Mouse (Mus musculus): ENCODE measurements around the gene Gm8094. TPM values are rescaled to one million over a fixed set of nuclear protein-coding genes. Genes with fewer than 3 reads are reported as not detected.
"Not testable (repeated sequence)": the region's sequence is repeated elsewhere in the genome, so short reads cannot be mapped to it uniquely, and the experiment has no call there.

Gm8094 gene
- total RNA-seq (2021), result not detected

DNA sequence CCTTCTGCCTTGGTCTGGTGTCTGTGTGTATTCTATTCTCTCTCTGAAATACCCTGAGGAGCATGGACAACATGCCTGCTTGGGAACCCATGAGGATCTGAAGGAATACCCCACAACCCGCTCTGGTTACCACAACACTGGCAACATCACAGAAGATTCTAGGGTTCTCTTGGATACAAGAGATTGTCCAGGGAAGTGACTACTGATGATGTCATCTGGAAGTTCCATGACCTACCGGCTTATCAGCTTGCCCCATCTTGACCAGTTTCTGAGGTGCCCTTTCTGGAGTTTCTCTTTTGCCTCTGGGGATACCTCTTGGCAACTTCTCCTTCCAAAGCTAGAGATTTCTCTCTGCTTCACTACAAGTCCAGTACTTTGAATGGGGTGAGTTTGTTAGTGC is at the start of gene Gm8094:
TSS of gene Gm8094 (minus strand) at position 101 of the 400 bp plus-strand sequence.
- DNase-seq; intact Hi-C loops (cut with DNase I): not testable (repeated sequence)

DNA sequence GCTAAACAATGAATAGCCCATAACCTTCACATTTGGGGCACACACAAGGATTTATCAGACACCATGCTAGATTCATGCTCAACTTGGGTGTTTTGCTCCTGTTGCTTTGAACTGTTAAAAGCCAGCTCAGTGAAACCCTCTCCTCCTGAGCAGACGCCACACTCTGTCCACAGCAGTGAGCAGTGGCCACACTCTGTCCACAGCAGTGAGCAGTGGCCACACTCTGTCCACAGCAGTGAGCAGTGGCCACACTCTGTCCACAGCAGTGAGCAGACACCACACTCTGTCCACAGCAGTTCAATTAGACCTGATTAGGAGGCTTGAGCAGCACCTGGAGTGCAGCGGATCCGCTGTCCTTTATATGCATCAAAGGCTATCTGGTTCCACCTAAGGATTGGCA is 43.2 kb upstream of the Gm8094 start:
- intact Hi-C loops (cut with DNase I); DNase-seq: not testable (repeated sequence)

DNA sequence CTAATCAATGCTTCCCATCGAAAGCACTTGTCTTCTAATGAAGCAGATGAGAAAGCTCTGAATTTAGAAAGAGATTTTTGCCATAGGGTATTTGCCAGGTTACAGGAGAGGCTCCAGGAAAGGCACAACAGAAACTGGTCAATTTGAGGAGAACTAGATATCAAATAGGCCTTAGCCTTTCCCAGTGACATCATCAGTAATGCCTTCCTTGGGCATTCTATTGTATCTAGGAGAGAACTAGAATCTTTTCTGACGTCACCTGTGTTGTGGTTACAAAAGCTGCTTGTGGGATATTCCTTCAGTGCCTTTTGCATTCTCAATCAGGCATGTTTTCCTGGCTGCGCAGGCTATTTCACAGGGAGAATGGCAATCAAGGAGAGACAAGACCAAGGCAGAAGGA is 23.9 kb upstream of the Gm8094 start, which contains the start of gene Gm8104:
TSS of gene Gm8104 (plus strand) at position 301 of the 400 bp plus-strand sequence.
- DNase-seq; intact Hi-C loops (cut with DNase I): not testable (repeated sequence)

DNA sequence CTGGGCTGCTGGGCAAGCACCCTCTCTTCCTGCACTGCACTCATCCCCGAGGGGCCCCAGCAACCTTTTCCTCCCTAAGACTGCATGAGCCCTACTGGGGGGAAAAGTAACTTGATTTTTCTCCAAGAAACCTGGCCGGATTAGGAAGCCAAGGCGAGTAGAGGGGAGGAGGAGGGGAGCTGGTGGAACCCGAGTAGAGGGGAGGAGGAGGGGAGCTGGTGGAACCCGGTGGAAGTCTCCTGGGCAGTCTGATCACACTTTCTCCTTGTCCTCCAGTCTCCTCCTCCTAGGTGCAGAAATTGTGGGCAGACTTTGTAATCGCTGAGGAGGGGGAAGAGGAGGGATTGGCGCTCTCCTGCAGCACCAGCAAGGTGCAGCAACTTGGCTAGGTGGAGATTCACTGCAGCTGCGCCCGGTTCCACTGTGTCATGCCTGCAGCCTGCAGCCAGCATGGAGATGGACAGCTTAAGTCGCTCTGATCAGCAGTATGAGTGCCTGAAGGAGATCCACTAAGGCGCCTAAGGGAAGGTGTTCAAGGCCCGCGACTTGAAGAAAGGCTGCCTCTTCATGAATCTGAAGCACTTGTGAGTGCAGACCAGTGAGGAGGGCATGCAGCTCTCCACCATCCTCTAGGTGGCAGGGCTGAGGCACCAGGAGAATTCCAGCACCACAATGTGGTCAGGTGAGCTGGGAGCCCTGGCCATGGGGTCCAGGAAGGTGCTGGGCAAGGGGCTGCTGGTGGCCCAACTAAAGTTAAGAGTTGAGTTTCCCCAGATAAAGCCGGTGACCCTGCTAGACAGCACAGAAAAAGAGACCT is 12.9 kb upstream of the Gm8094 start:
- intact Hi-C loops (cut with DNase I), result not testable (repeated sequence)

DNA sequence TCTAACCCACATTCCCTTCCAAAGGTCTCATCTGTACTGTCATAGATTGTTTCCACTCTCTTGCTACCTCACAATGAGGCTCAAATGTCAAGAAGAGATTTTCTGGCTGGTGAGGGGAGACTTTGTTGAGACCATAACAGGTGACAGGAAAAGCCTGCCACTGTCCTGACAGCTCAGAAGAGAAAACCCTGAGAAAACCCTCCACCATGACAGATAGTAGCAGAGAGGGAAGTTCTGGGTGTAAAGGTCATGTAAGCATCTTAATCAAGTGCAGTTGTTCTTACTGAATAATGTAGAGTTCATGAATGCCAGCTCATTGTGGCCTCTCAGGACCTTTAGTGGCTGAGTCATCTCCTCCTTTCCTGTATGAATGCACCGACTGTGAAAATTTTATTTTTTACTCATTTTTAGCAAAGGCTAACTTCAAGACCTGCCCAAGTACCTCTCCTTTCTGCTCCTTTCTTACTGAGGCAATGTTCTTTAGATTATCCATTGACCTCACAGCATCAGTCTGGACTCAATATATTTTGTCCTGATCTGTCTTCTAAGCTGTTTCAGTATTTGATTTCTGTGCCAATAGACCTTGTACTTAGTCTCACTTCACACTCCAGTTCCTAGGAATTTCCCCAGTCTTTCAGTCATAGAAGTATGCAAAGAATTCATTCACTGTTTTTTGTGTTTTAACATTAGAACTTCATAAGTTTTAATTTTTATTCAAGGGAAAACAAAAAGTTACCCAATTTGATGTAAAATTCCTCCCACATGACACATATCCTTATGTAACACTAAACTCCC is 8.7 kb upstream of the Gm8094 start:
- DNase-seq; intact Hi-C loops (cut with DNase I): not testable (repeated sequence)

More for the DNA sequence above, 12.9 kb upstream of the Gm8094 start:
- not testable (repeated sequence) for DNase-seq

DNA sequence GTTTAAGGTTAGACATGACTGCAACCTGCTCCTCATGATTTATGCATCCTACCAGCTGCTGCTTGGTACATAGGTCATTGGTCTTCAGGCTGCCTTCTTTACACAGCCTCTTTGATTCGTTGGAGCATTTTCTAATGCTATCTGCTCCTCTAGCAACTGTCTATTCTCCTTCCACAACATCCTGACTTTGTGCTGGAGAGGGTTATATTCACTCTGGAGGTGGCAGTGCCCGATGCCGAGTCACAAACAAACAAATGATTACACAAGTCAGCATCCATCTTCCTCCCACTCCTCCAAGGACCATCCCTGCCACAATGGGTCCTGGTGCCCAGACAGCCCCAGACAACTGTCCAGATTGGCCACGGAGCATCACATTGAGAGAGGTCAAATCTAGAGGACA is 16.3 kb downstream of the Gm8094 start:
- intact Hi-C loops (cut with DNase I); DNase-seq: not testable (repeated sequence)

DNA sequence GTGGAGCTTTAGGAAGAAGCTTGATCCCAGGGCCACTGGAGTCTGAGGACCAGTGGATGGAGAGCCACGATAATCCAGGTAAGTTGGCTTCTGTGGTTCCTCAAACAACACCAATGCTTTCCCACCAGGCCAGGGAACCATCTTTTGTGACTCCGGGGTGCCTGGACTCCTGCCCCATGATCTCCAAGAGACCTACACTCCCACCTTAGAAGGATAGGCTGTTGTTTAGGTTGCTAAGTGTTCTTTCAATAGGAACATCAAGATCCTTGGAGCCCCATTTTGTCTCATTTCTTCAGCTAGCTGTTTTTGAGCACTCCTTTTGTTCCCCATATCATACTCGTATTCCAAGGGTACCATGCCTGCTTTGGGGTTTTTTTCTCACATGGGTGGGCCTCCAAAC is 18.4 kb downstream of the Gm8094 start:
- DNase-seq; intact Hi-C loops (cut with DNase I): not testable (repeated sequence)

Other genes starting within 250 kb of the Gm8094 start
- not detected for gene Gm21977, start 223.2 kb downstream of the Gm8094 start, total RNA-seq (2021)
- gene Gm8082, start 83.0 kb downstream of the Gm8094 start, total RNA-seq (2021), result not detected
- not detected for gene Gm10376, start 61.0 kb downstream of the Gm8094 start, total RNA-seq (2021)
- gene Gm8104, start 24.0 kb upstream of the Gm8094 start, total RNA-seq (2021), result not detected
- gene Gm7233, start 103.2 kb upstream of the Gm8094 start, total RNA-seq (2021), result not detected
- gene Gm8122, start 158.7 kb upstream of the Gm8094 start, total RNA-seq (2021), result not detected
- gene Gm8126, start 182.0 kb upstream of the Gm8094 start, total RNA-seq (2021), result not detected
- gene Gm9732, start 198.4 kb upstream of the Gm8094 start, total RNA-seq (2021), result not detected
- gene Gm8127, start 217.2 kb upstream of the Gm8094 start, total RNA-seq (2021), result not detected